Mouse (Mus musculus): ENCODE measurements around the gene Lrr1.
A peak's percentile ranks its signal among the peaks of the same experiment; 100 is the strongest.

Gene Lrr1

DNA sequence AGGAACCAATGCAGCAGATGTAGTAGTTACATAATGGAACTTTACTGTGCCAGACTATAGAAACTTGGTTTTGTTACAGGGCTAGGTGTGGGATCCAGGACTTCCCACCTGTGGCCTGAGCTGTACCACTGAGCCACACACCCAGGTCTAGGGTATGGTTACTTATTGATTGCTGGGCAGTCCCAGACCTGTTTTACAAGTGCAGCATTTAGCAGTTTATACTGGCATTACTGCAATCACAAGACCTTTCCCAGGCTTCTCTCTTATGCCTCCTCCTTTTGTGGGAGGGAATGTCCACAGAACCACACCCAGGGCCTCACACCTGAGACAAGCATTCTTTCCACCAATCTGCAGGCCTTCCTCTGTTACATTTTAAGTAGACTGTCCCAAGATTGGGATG is 30.4 kb downstream of the Lrr1 start:
- no peak for DNase-seq (ENCODE audit: low read depth)

- no peak for DNase-seq (ENCODE audit: low read depth)
Measured at GRCm38 (mm10) chr12:69204052-69204833, 35.6 kb downstream of the Lrr1 start, which contains the start of gene Gm49384. Gene Gm49384, minus strand, starts transcription at chr12:69204267.

- no peak for DNase-seq (ENCODE audit: low read depth)
Measured at GRCm38 (mm10) chr12:69207396-69207795, 38.8 kb downstream of the Lrr1 start.

GRCm38 (mm10) chr12:69207926-69208325 is 39.3 kb downstream of the Lrr1 start:
- no peak for DNase-seq (ENCODE audit: low read depth)

DNA sequence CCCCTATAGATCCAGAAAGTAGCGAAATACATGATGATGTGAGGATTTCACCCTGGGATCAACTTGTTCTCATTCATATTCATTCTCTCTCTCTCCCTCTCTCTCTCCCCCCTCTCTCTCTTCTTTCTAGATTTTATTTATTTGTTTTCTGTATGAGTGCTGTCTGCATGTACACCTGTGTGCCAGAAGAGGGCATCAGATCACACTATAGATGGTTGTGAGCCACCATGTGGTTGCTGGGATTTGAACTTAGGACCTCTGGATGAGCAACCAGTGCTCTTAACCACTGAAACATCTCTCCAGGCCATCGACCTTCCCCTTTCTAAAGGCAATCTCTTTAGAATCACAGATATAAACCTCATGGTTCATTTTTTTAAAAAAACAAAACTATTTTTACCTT is 39.9 kb downstream of the Lrr1 start:
- DNase-seq (ENCODE audit: low read depth) = no peak

DNA sequence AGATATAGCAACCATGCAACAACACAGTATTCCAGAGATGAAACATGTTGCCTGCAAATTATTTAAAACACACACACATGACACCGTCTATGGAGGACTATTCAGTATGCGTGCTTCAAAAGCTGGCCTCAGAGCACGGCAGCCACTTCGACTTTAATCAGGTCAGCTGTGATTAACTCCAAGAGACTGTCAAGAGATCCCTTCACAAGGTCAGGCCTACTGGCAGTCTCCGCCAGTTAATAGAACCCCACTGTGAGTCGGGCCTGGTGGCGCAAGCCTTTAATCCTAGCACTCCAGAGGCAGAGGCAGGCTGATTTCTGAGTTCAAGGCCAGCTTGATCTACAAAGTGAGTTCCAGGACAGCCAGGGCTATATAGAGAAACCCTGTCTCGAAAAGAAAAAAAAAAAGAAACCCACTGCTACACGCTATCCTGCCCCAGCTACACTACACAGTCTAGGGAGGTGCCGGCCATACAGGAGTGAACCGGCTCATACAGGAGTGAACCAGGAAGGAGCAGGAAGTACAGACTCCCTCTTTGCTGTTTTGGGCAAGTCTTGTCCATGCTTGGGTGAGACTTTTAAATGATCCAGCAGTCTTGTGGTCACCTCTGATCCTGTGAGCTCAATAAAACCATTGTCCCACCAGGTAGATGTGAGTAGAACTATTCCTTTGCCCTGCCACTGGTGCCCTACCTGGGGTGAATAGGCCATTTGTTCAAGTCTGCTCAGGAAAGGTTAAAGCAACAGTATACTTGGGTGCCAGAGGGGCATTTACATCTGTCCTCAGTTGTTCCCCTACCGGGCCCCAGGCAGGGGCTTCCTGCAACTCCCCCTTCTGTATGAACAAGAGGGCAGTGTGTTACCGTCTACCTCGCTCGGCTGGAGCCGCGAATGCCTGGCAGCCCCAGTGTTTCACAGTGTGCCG is 41.7 kb downstream of the Lrr1 start:
- DNase-seq (ENCODE audit: low read depth) = no peak

DNA sequence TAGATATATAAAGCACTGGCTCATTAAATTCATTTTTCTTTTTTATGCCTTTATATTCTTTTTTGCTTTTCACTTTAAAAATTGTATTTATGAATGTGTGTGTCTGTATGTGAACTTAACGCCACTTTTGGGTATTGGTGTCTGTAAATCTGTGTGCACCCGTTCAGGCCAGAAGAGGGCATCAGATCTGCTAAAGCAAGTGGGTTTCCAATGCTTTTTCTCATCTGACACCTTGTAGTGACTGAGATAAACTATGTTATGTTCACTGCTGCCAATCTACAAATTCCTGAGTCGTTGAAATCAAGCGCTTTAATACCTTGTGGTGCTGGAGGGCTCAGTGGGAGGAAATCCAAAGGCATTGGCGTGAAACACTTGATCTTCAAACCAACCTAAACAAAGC is 42.4 kb downstream of the Lrr1 start:
- DNase-seq (ENCODE audit: low read depth) = no peak

DNA sequence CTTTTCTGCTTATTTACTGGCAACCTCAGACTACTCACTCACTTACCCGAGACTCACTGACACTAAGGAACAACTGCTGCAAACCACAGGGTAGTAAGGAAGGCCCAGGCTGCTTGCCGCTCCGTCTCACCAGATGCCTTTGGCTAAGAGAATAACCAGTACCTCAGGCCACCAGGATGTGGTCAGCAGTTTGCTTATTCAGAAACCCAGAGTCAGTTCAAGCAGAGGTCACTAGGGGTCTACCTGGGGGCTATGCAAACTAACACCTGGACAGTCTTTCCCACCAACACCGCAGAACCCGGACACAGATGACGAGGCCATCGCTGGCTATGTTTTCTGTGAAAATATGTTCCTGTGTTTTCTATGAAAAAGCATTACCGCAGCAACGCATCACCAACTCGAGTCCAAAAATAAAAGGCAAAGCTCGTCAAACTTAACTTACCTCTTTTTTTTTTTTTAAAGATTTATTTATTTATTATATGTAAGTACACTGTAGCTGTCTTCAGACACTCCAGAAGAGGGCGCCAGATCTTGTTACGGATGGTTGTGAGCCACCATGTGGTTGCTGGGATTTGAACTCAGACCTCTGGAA is 44.7 kb downstream of the Lrr1 start:
- no peak for DNase-seq (ENCODE audit: low read depth)

DNA sequence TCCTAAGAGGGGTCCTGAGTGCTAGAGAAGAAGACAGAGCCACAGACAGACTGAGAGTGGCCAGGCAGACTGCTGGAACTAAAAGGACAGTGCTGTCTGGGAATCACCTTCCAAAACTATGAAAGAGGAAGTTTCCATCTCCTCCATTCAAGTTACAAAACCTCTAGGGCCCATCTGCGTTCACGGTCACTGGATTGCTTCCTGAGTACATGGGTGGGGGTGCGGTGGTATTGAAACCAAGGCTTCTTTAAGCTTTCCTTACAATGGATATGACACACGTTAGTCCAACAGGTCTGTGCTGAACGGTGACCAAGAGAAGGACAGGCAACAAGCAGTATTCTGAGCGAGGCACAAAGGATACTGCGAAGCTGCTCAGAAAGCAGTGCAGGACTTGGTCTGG is 45.8 kb downstream of the Lrr1 start:
- DNase-seq (ENCODE audit: low read depth) = no peak

DNA sequence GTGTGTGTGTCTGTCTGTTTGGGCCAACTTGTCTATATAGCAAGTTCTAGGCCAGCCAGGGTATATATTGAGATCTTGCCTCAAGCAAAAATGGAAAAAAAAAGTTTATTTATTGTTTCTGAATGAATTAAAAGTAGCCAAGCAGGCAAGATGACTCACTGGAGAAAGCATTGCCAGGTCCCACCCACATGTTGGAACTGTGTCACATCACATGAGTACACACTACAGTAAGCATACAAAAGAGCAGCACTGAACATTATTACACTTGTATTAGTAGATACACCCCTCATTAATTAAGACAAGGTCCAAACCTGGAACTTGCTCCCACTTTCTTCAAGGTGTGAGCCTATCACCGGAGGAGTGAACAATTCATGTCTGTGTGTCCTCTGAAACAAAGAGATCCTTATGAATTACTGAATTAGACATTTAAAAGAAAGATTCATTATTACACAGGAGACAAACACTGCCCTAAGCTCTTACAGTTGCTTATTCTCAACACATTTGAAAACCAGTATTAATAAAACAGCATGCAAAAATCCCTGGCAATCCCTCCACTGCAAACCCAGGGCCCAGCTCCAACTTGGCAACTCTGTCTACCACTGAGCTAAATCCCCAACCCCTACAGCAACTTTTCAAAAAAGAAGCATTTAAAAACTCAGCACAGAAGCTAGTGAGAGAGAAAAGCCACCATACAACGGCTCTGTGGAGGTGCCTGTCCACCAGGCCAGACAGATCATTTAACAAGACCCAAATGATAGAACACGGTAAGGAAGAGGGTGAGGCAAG is 46.6 kb downstream of the Lrr1 start:
- peak; percentile 97 for DNase-seq (ENCODE audit: low read depth)

DNA sequence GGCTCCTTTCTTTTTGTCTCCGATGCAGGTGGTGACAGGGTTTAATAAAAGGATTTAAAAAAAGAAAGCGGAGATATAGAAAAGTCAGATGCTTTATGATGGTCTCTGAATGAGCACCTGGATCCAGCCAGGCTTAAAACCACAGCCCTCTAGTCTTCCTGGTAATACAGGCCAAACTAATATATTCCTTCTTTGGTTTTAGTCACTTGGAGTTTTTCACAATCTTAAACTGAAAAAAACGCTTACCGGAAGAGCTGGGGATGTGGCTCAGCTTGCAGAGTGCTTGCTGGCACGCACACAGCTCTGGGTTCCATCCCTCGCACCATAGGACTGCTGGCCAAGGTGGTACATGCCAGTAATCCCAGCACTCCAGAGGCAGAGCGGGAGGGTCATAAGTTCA is 48.0 kb downstream of the Lrr1 start:
- DNase-seq (ENCODE audit: low read depth) = no peak

GRCm38 (mm10) chr12:69220613-69221277 is 52.1 kb downstream of the Lrr1 start:
- DNase-seq (ENCODE audit: low read depth) = no peak

- DNase-seq (ENCODE audit: low read depth) = peak; percentile 77
Measured at GRCm38 (mm10) chr12:69227776-69228466, 59.3 kb downstream of the Lrr1 start, which contains the start of gene Pole2. Gene Pole2, minus strand, starts transcription at chr12:69228195.
